Mouse (Mus musculus): ENCODE measurements around the gene Gm49380. TPM values are rescaled to one million over a fixed set of nuclear protein-coding genes. Genes with fewer than 3 reads are reported as not detected.

Gm49380 gene
- polyA plus RNA-seq, 1 experiment from 2014 or later: not detected

DNA sequence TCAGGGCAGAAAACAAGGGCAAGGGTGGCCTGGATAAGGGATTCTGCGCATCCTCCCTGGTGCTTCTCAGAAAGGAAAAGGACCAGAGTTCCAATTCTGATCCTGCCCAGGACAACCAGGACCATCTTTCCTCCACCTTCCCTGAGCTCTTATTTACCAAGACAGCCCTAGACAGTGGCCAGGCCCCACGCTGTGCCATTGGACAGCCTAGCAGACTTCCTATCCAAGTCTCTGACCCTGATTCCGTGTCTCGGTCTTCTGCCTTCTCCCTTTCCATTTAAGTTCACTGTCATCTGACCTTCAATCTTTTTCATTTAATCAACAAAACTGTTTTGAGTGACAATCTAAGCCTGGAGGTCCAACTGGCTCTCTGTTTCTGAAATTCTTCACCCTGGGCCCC is 6.7 kb downstream of the Gm49380 start:
- no peak for DNase-seq (ENCODE audit: low spot score)
- Histone ChIP-seq H3K4me2 (ENCODE audit: low read depth, low read length, severe bottlenecking) (no peak overlapping the region), H3K36me3 (ENCODE audit: control insufficient read depth, insufficient read depth, low read length) (no peaks in the 10 kb centered on the region; the same call in 1 of the 2 replicates), H3K9me3 (ENCODE audit: control insufficient read depth, low read length) (no peaks in the 10 kb centered on the region), H3K4me1 (replicated peaks; ENCODE audit: control insufficient read depth, insufficient read depth, low read length) (peaks cover 25% of the 10 kb centered on the region), H3K4me3 (ENCODE audit: low read depth, low read length) (no peak overlapping the region), H3K27me3 (ENCODE audit: control insufficient read depth, insufficient read depth, low read length) (no peaks in the 10 kb centered on the region), H3K9ac (ENCODE audit: low read length) (no peak overlapping the region; the same call in 1 of the 2 replicates), H3K27ac (ENCODE audit: low read depth, low read length) (no peak overlapping the region)
- WGBS: 76% methylated on average over 4 of the region's 4 CpGs
- no peak for ATAC-seq (replicated peaks; ENCODE audit: low FRiP score)

DNA sequence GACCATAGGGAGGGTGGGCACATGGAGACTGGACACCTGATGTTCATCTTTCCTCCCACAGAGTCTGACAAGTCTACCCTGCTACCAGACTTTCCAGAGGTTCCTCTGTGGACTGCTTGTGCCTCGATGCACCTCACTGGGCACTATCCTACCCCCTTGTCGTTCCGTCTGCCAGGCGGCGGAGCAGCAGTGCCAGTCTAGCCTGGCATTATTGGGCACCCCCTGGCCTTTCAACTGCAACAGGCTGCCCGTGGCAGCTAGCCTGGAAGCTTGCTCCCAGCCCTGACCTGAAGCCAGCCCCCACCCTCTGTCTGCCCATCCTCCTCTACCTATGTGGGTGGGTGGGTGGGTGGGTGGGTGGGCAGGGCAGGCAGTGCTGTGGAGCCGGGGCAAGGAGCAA is 7.1 kb downstream of the Gm49380 start:
- no peaks in the 10 kb centered on the region for H3K9me3 ChIP-seq (ENCODE audit: control insufficient read depth, low read length)
- H3K4me2 ChIP-seq (ENCODE audit: low read depth, low read length, severe bottlenecking): no peak overlapping the region
- H3K9ac ChIP-seq (ENCODE audit: low read length): no peak overlapping the region
- no peaks in the 10 kb centered on the region; the same call in 1 of the 2 replicates for H3K36me3 ChIP-seq (ENCODE audit: control insufficient read depth, insufficient read depth, low read length)
- no peak for DNase-seq (ENCODE audit: low spot score)
- H3K27me3 ChIP-seq (ENCODE audit: control insufficient read depth, insufficient read depth, low read length): no peaks in the 10 kb centered on the region
- H3K27ac ChIP-seq (ENCODE audit: low read depth, low read length): no peak overlapping the region
- 87% methylated on average over 7 of the region's 7 CpGs for WGBS
- peaks cover 25% of the 10 kb centered on the region for H3K4me1 ChIP-seq (replicated peaks; ENCODE audit: control insufficient read depth, insufficient read depth, low read length)
- ATAC-seq (replicated peaks; ENCODE audit: low FRiP score): no peak
- H3K4me3 ChIP-seq (ENCODE audit: low read depth, low read length): no peak overlapping the region

DNA sequence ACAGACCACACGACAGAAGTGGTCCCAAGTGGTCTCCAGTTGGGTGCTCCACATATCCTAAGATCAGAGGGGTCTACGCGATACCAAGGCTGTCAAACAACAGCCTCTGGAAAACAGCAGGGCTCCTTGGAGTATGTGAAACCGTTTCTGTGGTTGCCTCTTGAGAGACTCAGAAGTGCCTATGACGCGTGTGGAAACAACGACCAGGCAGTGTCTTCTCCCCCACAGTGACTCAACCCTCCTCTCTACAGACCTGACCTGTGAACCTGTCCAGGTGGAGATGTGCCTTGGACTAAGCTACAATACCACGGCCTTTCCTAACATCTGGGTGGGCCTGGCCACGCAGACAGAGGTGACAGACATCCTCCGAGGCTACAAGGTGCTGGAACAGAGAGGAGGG is 7.5 kb downstream of the Gm49380 start:
- Histone ChIP-seq H3K9ac (ENCODE audit: low read length) (no peak overlapping the region), H3K36me3 (ENCODE audit: control insufficient read depth, insufficient read depth, low read length) (no peaks in the 10 kb centered on the region; the same call in 1 of the 2 replicates), H3K27ac (ENCODE audit: low read depth, low read length) (no peak overlapping the region), H3K9me3 (ENCODE audit: control insufficient read depth, low read length) (no peaks in the 10 kb centered on the region), H3K4me3 (ENCODE audit: low read depth, low read length) (no peak overlapping the region), H3K4me2 (ENCODE audit: low read depth, low read length, severe bottlenecking) (no peak overlapping the region), H3K27me3 (ENCODE audit: control insufficient read depth, insufficient read depth, low read length) (no peaks in the 10 kb centered on the region), H3K4me1 (replicated peaks; ENCODE audit: control insufficient read depth, insufficient read depth, low read length) (peaks cover 25% of the 10 kb centered on the region)
- 93% methylated on average over 10 of the region's 10 CpGs for WGBS
- ATAC-seq (replicated peaks; ENCODE audit: low FRiP score): no peak
- no peak for DNase-seq (ENCODE audit: low spot score)

DNA sequence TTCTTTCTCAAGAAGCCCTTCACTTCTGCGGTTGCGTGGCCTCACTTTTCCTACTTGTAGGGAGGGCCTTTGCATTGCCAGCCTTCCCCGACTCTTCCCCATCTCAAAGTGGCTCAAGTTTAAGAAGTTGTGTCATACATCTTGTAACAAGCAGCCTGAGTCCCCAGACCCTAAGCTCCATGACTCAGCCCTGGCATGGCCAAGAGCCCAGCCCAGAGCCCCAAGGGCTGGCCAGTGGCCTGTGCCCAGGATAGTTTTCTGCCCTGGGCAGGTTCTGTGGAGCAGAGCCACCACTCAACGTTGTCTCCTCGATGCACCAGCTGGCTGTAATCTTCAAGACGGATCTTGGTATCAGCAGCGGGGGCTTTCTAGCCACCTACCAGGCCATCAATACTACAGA is 8.4 kb downstream of the Gm49380 start:
- no peak overlapping the region for H3K9ac ChIP-seq (ENCODE audit: low read length)
- no peaks in the 10 kb centered on the region; the same call in 1 of the 2 replicates for H3K36me3 ChIP-seq (ENCODE audit: control insufficient read depth, insufficient read depth, low read length)
- H3K27ac ChIP-seq (ENCODE audit: low read depth, low read length): no peak overlapping the region
- ATAC-seq (replicated peaks; ENCODE audit: low FRiP score) (no peak), DNase-seq (ENCODE audit: low spot score) (no peak)
- H3K27me3 ChIP-seq (ENCODE audit: control insufficient read depth, insufficient read depth, low read length): no peaks in the 10 kb centered on the region
- no peaks in the 10 kb centered on the region for H3K9me3 ChIP-seq (ENCODE audit: control insufficient read depth, low read length)
- no peak overlapping the region for H3K4me3 ChIP-seq (ENCODE audit: low read depth, low read length)
- 94% methylated on average over 7 of the region's 7 CpGs for WGBS
- no peak overlapping the region for H3K4me2 ChIP-seq (ENCODE audit: low read depth, low read length, severe bottlenecking)
- H3K4me1 ChIP-seq (replicated peaks; ENCODE audit: control insufficient read depth, insufficient read depth, low read length): peaks cover 23% of the 10 kb centered on the region

DNA sequence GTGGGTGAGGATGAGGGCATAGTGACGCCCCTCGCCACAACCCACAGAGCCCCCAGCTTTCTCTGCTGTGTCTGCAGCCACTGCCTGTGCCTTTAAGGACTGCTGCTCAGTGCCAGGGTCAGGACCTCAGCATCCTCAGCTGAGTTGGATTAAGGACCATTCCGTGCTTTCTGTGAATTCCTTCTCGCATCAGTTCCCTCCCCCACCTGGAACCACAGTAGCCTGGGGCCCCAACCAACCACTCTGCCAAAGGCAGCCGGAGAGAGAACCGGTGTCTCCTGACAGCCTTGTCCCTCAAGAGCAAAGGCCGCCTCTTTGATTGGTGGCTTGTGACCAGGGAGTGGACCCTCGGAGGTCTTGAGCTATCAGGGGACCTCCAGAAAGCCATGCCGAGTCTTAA is 11.8 kb downstream of the Gm49380 start, which contains the start of gene Mfrp:
Gene Mfrp, plus strand, starts transcription at position 240 of the 400 bp plus-strand sequence.
- 49% methylated on average over 9 of the region's 9 CpGs for WGBS
- H3K4me3 ChIP-seq (ENCODE audit: low read depth, low read length): no peak within 1 kb of the TSS
- peaks cover 2% of the 10 kb centered on the region; the same call in 1 of the 2 replicates for H3K4me1 ChIP-seq (replicated peaks; ENCODE audit: control insufficient read depth, insufficient read depth, low read length)
- no peaks in the 10 kb centered on the region; the same call in 1 of the 2 replicates for H3K36me3 ChIP-seq (ENCODE audit: control insufficient read depth, insufficient read depth, low read length)
- no peak within 1 kb of the TSS for H3K9ac ChIP-seq (ENCODE audit: low read length)
- DNase-seq (ENCODE audit: low spot score) (no peak), ATAC-seq (replicated peaks; ENCODE audit: low FRiP score) (no peak)
- H3K27ac ChIP-seq (ENCODE audit: low read depth, low read length): no peak within 1 kb of the TSS
- H3K9me3 ChIP-seq (ENCODE audit: control insufficient read depth, low read length): no peaks in the 10 kb centered on the region
- H3K4me2 ChIP-seq (ENCODE audit: low read depth, low read length, severe bottlenecking): no peak within 1 kb of the TSS
- H3K27me3 ChIP-seq (ENCODE audit: control insufficient read depth, insufficient read depth, low read length): no peaks in the 10 kb centered on the region

DNA sequence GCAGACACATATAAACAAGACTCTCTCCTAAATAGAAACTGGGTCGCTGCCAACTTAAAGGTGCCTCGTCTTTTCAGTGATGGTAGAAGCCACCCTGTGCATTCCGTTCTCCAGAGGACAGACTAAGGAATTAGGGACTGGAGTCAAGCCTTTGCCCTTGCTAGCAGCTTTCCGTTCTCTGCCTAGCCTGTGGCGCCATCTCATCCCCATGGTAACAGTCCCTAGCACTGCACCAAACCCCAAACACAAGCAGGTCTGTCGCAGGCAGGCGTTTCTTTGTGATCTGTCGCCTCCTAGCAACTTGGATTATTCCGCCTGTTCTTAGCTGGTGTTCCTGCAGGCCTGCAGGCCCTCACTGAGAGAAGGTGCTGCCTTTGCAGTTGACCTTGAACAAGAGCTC is 16.8 kb downstream of the Gm49380 start:
- no peak overlapping the region for H3K27ac ChIP-seq (ENCODE audit: low read depth, low read length)
- no peaks in the 10 kb centered on the region for H3K27me3 ChIP-seq (ENCODE audit: control insufficient read depth, insufficient read depth, low read length)
- DNase-seq (ENCODE audit: low spot score): peak; percentile 74
- ATAC-seq (replicated peaks; ENCODE audit: low FRiP score): 0 out of 2 replicates have a peak, but pooled peaks have one; percentile 61
- H3K36me3 ChIP-seq (ENCODE audit: control insufficient read depth, insufficient read depth, low read length): no peaks in the 10 kb centered on the region
- no peak overlapping the region for H3K9ac ChIP-seq (ENCODE audit: low read length)
- H3K4me2 ChIP-seq (ENCODE audit: low read depth, low read length, severe bottlenecking): no peak overlapping the region
- no peaks in the 10 kb centered on the region for H3K9me3 ChIP-seq (ENCODE audit: control insufficient read depth, low read length)
- peaks cover 5% of the 10 kb centered on the region; the same call in 1 of the 2 replicates for H3K4me1 ChIP-seq (replicated peaks; ENCODE audit: control insufficient read depth, insufficient read depth, low read length)
- 15% methylated on average over 9 of the region's 9 CpGs for WGBS
- no peak overlapping the region for H3K4me3 ChIP-seq (ENCODE audit: low read depth, low read length)

DNA sequence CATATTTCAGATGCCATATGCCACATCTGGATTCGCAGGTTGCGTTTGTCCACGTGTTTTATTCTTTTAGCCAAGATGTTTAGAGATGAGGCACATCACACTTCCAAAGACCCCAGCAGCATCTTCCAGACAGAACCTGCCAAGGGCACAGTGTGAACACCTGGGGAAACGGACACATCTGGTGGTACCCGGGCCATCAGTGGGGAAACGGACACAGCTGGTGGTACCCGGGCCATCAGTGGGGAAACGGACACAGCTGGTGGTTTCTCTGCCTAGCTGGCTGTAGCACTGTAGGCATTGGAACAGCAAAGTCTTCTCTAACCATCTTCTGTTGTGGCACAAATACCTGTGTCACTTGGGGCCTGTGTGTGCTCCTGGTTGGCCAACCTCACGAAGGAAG is 17.5 kb downstream of the Gm49380 start:
- H3K4me2 ChIP-seq (ENCODE audit: low read depth, low read length, severe bottlenecking): no peak overlapping the region
- H3K36me3 ChIP-seq (ENCODE audit: control insufficient read depth, insufficient read depth, low read length): no peaks in the 10 kb centered on the region
- no peak for ATAC-seq (replicated peaks; ENCODE audit: low FRiP score)
- H3K4me1 ChIP-seq (replicated peaks; ENCODE audit: control insufficient read depth, insufficient read depth, low read length): peaks cover 5% of the 10 kb centered on the region; the same call in 1 of the 2 replicates
- H3K4me3 ChIP-seq (ENCODE audit: low read depth, low read length): no peak overlapping the region
- H3K27ac ChIP-seq (ENCODE audit: low read depth, low read length): no peak overlapping the region
- no peak overlapping the region for H3K9ac ChIP-seq (ENCODE audit: low read length)
- no peaks in the 10 kb centered on the region for H3K27me3 ChIP-seq (ENCODE audit: control insufficient read depth, insufficient read depth, low read length)
- no peak for DNase-seq (ENCODE audit: low spot score)
- no peaks in the 10 kb centered on the region for H3K9me3 ChIP-seq (ENCODE audit: control insufficient read depth, low read length)
- 91% methylated on average over 9 of the region's 9 CpGs for WGBS

DNA sequence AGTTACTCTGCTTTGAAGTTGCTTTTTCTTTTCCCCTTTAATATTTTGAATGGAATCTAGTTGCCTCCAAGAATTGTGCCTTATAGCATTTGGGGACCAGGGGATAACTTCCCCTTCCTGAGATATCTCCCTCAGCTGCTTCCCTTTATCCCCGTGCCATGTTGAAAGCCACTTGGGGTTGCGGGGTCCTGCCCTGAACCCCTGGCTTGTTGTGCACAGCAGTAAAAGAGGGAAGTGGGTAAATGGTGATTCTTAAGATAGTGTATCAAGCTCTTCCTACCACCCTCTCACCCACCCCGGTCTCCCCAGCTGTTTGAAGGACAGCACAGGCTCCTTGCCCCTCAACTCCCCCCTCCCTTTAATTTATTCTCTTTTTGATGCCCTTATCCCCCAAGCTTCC is 18.6 kb downstream of the Gm49380 start:
- H3K4me1 ChIP-seq (replicated peaks; ENCODE audit: control insufficient read depth, insufficient read depth, low read length): peaks cover 5% of the 10 kb centered on the region; the same call in 1 of the 2 replicates
- H3K9me3 ChIP-seq (ENCODE audit: control insufficient read depth, low read length): no peaks in the 10 kb centered on the region
- H3K36me3 ChIP-seq (ENCODE audit: control insufficient read depth, insufficient read depth, low read length): no peaks in the 10 kb centered on the region
- H3K4me3 ChIP-seq (ENCODE audit: low read depth, low read length): no peak overlapping the region
- H3K27me3 ChIP-seq (ENCODE audit: control insufficient read depth, insufficient read depth, low read length): no peaks in the 10 kb centered on the region
- H3K4me2 ChIP-seq (ENCODE audit: low read depth, low read length, severe bottlenecking): no peak overlapping the region
- ATAC-seq (replicated peaks; ENCODE audit: low FRiP score) (no peak), DNase-seq (ENCODE audit: low spot score) (no peak)
- H3K9ac ChIP-seq (ENCODE audit: low read length): no peak overlapping the region
- no peak overlapping the region for H3K27ac ChIP-seq (ENCODE audit: low read depth, low read length)
- 84% methylated on average over 3 of the region's 3 CpGs for WGBS
